Mouse (Mus musculus) neural tube, postnatal 0 days (tissue): ENCODE measurements around the gene Ppcdc. TPM values are rescaled to one million over a fixed set of nuclear protein-coding genes. Genes with fewer than 3 reads are reported as not detected.

Experiments
- polyA plus RNA-seq: library from polyadenylated mRNA; unstranded; fragments of >200 nt; fragmentation: Nextera tagmentation; extraction: Ambion mirVana; gene quantifications from 2 replicates; pipeline ENCODE4 v1.2.1, GENCODE M21; 2015

Gene Ppcdc
- polyA plus RNA-seq: 15.5 and 18.3 TPM in 2 replicates

GRCm38 (mm10) chr9:57439522-57440295 lies at the start of gene Ppcdc:
TSS of gene Ppcdc (minus strand) at chr9:57440124.

GRCm38 (mm10) chr9:57467896-57468549 lies 28.1 kb upstream of the Ppcdc start, which contains the start of gene Scamp5:
TSS of gene Scamp5 (minus strand) at chr9:57468060.

Other genes starting within 250 kb of the Ppcdc start
- gene Trcg1, start 203.6 kb downstream of the Ppcdc start, polyA plus RNA-seq: not detected in 2 replicates
- gene 1700017B05Rik, start 177.5 kb downstream of the Ppcdc start, polyA plus RNA-seq: 5.3 and 6.6 TPM in 2 replicates
- 100 and 108 TPM in 2 replicates for gene Scamp5, start 27.9 kb upstream of the Ppcdc start, polyA plus RNA-seq
- gene Rpp25, start 63.9 kb upstream of the Ppcdc start, polyA plus RNA-seq: 22.8 and 26.6 TPM in 2 replicates
- 1,289 and 1,490 TPM in 2 replicates for gene Cox5a, start 81.2 kb upstream of the Ppcdc start, polyA plus RNA-seq
- gene Fam219b, start 97.4 kb upstream of the Ppcdc start, polyA plus RNA-seq: 24.1 and 24.6 TPM in 2 replicates
- gene Mpi, start 112.6 kb upstream of the Ppcdc start, polyA plus RNA-seq: 71.2 and 77.8 TPM in 2 replicates
- 47.7 and 49.0 TPM in 2 replicates for gene Scamp2, start 120.8 kb upstream of the Ppcdc start, polyA plus RNA-seq
- 20.2 and 24.8 TPM in 2 replicates for gene Ulk3, start 149.3 kb upstream of the Ppcdc start, polyA plus RNA-seq
- gene Cplx3, start 166.2 kb upstream of the Ppcdc start, polyA plus RNA-seq: 0.59 and 0.94 TPM in 2 replicates
- not detected in 2 replicates for gene Lman1l, start 180.7 kb upstream of the Ppcdc start, polyA plus RNA-seq
- gene Csk, start 213.5 kb upstream of the Ppcdc start, polyA plus RNA-seq: 43.9 and 50.5 TPM in 2 replicates
- not detected in 2 replicates for gene Cyp1a2, start 243.6 kb upstream of the Ppcdc start, polyA plus RNA-seq
- gene Cyp1a1, start 247.8 kb upstream of the Ppcdc start, polyA plus RNA-seq: 0.14 and 0.21 TPM in 2 replicates